Mouse (Mus musculus): ENCODE results near the gene Usp28.
"Not testable (repeated sequence)": the region's sequence is repeated elsewhere in the genome, so short reads cannot be mapped to it uniquely, and the experiment has no call there.

The Usp28 gene

GRCm38 (mm10) chr9:48984845-48985707 is at the start of gene Usp28:
Gene Usp28, plus strand, starts transcription at chr9:48985375.
- peak; percentile 98 for DNase-seq (ENCODE audit: low read depth, low spot score)

- DNase-seq (ENCODE audit: low read depth, low spot score), result no peak
These were observed 42.8 kb upstream of the Usp28 start for GRCm38 (mm10) chr9:48942349-48942748.

- DNase-seq (ENCODE audit: low read depth, low spot score), result no peak
These were observed 37.6 kb upstream of the Usp28 start for GRCm38 (mm10) chr9:48947565-48947964.

GRCm38 (mm10) chr9:48961314-48961713 is 23.9 kb upstream of the Usp28 start:
- DNase-seq (ENCODE audit: low read depth, low spot score), result no peak

GRCm38 (mm10) chr9:48962131-48962530 is 23.0 kb upstream of the Usp28 start:
- DNase-seq (ENCODE audit: low read depth, low spot score), result no peak

GRCm38 (mm10) chr9:48964587-48965040 is 20.6 kb upstream of the Usp28 start, which contains the start of gene Htr3b:
Gene Htr3b, minus strand, starts transcription at chr9:48964990.
- no peak for DNase-seq (ENCODE audit: low read depth, low spot score)

GRCm38 (mm10) chr9:48972494-48972893 is 12.7 kb upstream of the Usp28 start:
- DNase-seq (ENCODE audit: low read depth, low spot score), result peak; percentile 49

- DNase-seq (ENCODE audit: low read depth, low spot score), result no peak
These were observed 8.4 kb upstream of the Usp28 start for GRCm38 (mm10) chr9:48976661-48977355.

GRCm38 (mm10) chr9:48980371-48980770 is 4.8 kb upstream of the Usp28 start:
- no peak for DNase-seq (ENCODE audit: low read depth, low spot score)

- no peak for DNase-seq (ENCODE audit: low read depth, low spot score)
These were observed 4.4 kb upstream of the Usp28 start for GRCm38 (mm10) chr9:48980781-48981180.

GRCm38 (mm10) chr9:48981827-48982226 is 3.3 kb upstream of the Usp28 start:
- DNase-seq (ENCODE audit: low read depth, low spot score), result no peak

GRCm38 (mm10) chr9:48983801-48984200 is 1.4 kb upstream of the Usp28 start:
- DNase-seq (ENCODE audit: low read depth, low spot score), result not testable (repeated sequence)

GRCm38 (mm10) chr9:48984320-48984844 is 793 bp upstream of the Usp28 start:
- DNase-seq (ENCODE audit: low read depth, low spot score), result no peak

GRCm38 (mm10) chr9:48985708-48986088 is 523 bp downstream of the Usp28 start:
- DNase-seq (ENCODE audit: low read depth, low spot score), result no peak

GRCm38 (mm10) chr9:48986616-48987141 is 1.5 kb downstream of the Usp28 start:
- DNase-seq (ENCODE audit: low read depth, low spot score), result no peak

GRCm38 (mm10) chr9:48987201-48988101 is 2.3 kb downstream of the Usp28 start:
- no peak for DNase-seq (ENCODE audit: low read depth, low spot score)

- no peak for DNase-seq (ENCODE audit: low read depth, low spot score)
These were observed 6.5 kb downstream of the Usp28 start for GRCm38 (mm10) chr9:48991671-48992070.

- DNase-seq (ENCODE audit: low read depth, low spot score), result no peak
These were observed 9.6 kb downstream of the Usp28 start for GRCm38 (mm10) chr9:48994779-48995178.

- no peak for DNase-seq (ENCODE audit: low read depth, low spot score)
These were observed 10.6 kb downstream of the Usp28 start for GRCm38 (mm10) chr9:48995735-48996134.

GRCm38 (mm10) chr9:48999256-48999655 is 14.1 kb downstream of the Usp28 start:
- DNase-seq (ENCODE audit: low read depth, low spot score), result no peak

GRCm38 (mm10) chr9:49015824-49016223 is 30.6 kb downstream of the Usp28 start:
- no peak for DNase-seq (ENCODE audit: low read depth, low spot score)

Data from retina, postnatal 7 days (tissue).